Mouse (Mus musculus): Measurements from ENCODE around the gene Klhl2. TPM values are rescaled to one million over a fixed set of nuclear protein-coding genes. Genes with fewer than 3 reads are reported as not detected.

Gene Klhl2
- total RNA-seq, 2 experiments from 2014 or later, result 7.8 to 8.2 TPM

- DNase-seq, result no peak
- intact Hi-C loops (cut with DNase I; ENCODE audit: low total_unique reads), result no loop called here
Observed at GRCm38 (mm10) chr8:64784235-64784634, 65.6 kb downstream of the Klhl2 start.

- intact Hi-C loops (cut with DNase I; ENCODE audit: low total_unique reads), result no loop called here
- DNase-seq, result no peak
Observed at GRCm38 (mm10) chr8:64781947-64782346, 67.9 kb downstream of the Klhl2 start.

GRCm38 (mm10) chr8:64777925-64778324 lies 71.9 kb downstream of the Klhl2 start:
- intact Hi-C loops (cut with DNase I; ENCODE audit: low total_unique reads), result loop anchor here (10.0 kb wide), 1 partner anchor 167 kb away; the partner anchor contains the start of gene Tmem192
- DNase-seq, result no peak

- no peak for DNase-seq
- intact Hi-C loops (cut with DNase I; ENCODE audit: low total_unique reads), result loop anchor here (10.0 kb wide), 1 partner anchor 171 kb away; the partner anchor contains the start of gene Tmem192
Observed at GRCm38 (mm10) chr8:64774136-64774535, 75.7 kb downstream of the Klhl2 start.

DNA sequence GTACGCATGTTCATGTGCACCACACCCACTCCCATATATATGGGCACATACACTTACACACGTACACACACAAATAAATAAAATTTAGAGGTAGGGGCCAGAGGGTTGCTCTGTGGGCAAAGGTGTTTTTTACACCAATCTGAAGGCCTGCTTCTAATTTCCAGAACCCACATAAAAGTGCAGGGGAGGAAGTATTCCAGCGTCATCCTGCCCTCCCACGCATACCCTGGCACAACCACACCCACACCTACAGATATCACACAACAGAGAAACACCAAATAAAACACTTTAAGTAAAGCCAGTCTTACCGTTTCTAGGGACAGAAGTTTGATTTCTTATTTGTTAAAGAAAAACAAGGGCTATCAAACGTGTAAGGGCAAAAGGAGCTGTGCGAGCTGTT lies 79.0 kb downstream of the Klhl2 start:
- intact Hi-C loops (cut with DNase I; ENCODE audit: low total_unique reads), result loop anchor here (10.0 kb wide), 1 partner anchor 174 kb away; the partner anchor contains the start of gene Tmem192
- no peak for DNase-seq

DNA sequence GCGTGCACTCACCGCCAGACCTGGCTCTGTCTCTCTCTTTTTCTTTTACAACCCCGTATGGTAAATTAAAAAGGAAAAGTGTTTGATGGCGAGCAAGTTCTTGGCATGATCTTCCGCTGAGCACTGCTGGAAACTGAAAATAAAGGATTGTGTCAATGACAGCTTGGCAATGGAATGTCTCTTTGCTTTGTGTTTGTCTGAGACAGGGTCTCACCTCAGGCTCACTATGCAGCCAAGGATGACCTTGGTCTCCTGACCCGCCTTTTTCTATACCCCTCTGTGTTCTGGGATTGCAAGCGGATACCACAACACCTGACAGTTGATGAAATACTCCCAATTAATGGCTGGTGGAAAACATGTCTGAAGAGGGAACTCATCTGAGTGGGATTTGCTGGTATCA lies 80.2 kb downstream of the Klhl2 start:
- DNase-seq, result no peak
- intact Hi-C loops (cut with DNase I; ENCODE audit: low total_unique reads), result no loop called here

- no peak for DNase-seq
- intact Hi-C loops (cut with DNase I; ENCODE audit: low total_unique reads), result no loop called here
Observed at GRCm38 (mm10) chr8:64768645-64769044, 81.2 kb downstream of the Klhl2 start.

DNA sequence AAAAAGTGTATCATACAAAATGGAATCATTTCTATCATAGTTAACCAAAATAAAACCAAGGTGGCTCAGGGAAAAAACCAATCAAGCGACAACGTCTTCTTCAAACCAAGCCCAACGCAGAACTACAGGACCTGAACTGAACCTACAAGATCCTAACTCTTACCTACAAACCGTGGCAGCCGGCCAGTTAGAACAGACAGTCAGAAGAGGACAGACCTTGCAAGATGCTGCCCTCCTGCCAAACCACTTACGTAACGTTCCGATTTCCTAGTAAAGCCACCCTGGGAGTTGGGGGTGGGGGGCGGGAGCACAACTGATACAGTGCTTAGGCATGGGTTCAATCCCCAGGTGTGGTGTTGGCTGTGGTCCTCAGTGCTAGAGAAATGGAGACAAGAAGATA lies 82.8 kb downstream of the Klhl2 start:
- DNase-seq, result no peak
- intact Hi-C loops (cut with DNase I; ENCODE audit: low total_unique reads), result no loop called here

GRCm38 (mm10) chr8:64764075-64764474 lies 85.7 kb downstream of the Klhl2 start:
- intact Hi-C loops (cut with DNase I; ENCODE audit: low total_unique reads), result no loop called here
- no peak for DNase-seq

DNA sequence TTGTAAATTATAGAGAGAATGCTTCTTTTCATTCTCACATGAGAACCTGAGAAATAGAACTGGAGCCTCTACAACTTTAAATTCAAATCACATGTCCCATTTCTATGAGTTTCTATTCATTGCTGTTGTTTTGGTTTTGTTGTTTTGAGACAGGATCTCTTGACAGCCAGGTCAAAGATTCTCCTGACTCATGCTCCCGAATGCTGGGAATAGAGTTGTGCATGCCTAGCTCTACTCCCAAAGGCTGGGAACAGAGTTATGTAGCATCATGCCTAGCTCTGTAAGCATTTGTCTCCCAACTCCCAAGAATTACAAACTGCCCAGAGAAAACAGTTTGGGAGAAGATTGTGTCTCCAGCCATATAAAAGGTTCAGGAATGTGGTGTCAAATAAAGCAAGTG lies 87.1 kb downstream of the Klhl2 start:
- DNase-seq, result no peak
- intact Hi-C loops (cut with DNase I; ENCODE audit: low total_unique reads), result no loop called here

DNA sequence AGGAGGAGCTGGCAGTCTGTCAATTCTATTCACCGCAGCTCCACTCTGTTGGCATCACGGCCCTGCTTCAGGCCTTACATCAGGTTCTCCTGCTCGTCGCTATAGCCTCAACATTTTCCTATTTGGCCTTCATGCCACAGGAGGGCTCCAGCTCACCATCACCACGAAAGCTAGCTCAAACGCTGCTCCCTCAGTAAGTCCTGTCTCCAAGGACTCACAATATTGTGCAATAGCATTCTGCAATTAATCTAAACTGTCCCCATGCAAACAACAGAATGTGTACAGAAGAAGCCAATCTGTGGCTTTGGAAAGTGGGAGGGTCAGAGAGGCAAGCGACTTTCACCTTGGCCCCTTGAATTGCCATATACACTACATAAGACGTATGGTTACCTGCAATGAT lies 88.4 kb downstream of the Klhl2 start:
- DNase-seq, result no peak
- intact Hi-C loops (cut with DNase I; ENCODE audit: low total_unique reads), result no loop called here

GRCm38 (mm10) chr8:64757956-64758355 lies 91.9 kb downstream of the Klhl2 start:
- intact Hi-C loops (cut with DNase I; ENCODE audit: low total_unique reads), result no loop called here
- no peak for DNase-seq

DNA sequence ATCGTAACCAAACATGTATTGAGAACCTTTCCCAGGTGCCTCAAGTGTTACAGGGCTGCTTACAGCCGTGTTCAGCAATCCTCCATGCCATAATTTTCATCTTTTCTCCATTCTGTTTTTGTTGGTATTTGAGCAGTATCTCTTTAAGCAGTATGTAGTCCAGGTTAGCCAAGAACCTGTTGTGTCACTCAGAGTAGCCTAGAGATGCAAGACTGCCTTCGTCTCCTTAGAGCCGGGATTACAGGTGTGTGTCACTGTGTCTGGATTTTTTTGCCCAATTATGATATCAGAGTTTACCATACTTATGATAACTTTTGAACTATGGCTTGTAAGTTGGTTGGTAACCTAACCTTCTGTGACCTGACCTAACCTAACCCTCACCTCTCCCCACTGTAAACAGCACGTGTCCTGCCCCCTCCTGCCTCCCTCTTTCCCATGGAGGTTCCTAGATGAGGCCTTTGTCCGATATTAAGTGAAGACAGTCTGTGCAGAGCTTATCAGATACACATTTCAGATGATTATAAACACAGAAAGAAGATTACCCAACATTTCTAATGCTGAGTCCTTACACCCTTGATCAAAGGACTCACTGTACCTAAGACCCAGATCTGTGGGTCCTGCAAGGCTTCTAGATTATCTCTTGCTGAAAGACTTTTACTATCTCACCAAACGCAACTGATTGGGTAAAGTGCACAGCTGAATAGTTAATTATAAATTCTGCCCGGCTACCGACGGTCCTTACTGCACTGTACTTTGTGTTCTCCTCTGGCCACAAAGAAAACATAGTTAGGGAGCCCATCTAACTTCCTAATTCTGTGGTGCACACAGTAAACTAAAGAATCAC lies 103.4 kb downstream of the Klhl2 start:
- intact Hi-C loops (cut with DNase I; ENCODE audit: low total_unique reads), result no loop called here
- no peak for DNase-seq

- intact Hi-C loops (cut with DNase I; ENCODE audit: low total_unique reads), result no loop called here
- DNase-seq, result no peak
Observed at GRCm38 (mm10) chr8:64740547-64741211, 109.1 kb downstream of the Klhl2 start.

DNA sequence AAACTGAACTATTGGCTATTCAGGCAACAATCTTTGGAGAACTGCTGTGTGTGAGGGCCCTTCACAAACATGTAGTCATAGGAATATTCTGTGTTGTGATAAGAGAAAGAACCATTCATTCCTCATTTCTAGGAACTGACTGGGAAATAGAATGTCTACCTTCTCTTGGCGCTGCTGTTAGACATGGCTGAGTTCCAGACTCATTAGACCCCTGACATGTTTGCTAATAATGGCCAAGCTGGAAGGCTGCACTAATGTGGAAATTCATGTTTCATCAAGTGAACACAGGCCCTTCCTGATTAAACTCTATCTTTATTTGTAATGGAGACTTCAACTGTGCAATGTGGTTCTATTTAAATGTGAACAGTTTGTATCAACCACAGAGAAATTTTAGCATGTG lies 110.9 kb downstream of the Klhl2 start:
- intact Hi-C loops (cut with DNase I; ENCODE audit: low total_unique reads), result no loop called here
- DNase-seq, result no peak

- intact Hi-C loops (cut with DNase I; ENCODE audit: low total_unique reads), result no loop called here
- no peak for DNase-seq
Observed at GRCm38 (mm10) chr8:64736767-64737323, 113.0 kb downstream of the Klhl2 start.

DNA sequence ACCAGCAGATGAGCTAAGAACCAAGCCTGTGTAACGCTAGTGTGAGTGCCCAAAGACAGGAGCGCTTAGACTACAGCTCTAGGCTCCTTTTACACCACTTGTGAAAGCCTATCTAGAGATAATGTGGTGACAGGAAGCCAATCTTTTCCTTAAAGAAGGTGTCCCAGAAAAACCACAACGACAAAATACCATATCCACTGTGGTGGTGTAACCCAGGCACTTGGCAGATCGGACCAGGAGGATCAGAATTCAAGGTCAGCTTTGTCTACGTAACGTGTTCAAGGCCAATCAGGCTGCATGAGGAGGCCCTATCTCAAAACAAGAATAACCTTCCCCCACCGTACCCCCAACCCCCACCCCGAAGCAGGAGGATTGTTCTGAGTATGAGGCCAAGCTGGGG lies 114.7 kb downstream of the Klhl2 start:
- no peak for DNase-seq
- intact Hi-C loops (cut with DNase I; ENCODE audit: low total_unique reads), result no loop called here

GRCm38 (mm10) chr8:64733271-64733943 lies 116.4 kb downstream of the Klhl2 start, which contains the start of gene Msmo1:
Gene Msmo1, minus strand, starts transcription at chr8:64733792.
- intact Hi-C loops (cut with DNase I; ENCODE audit: low total_unique reads), result no loop called here
- DNase-seq, result peak; percentile 97

- intact Hi-C loops (cut with DNase I; ENCODE audit: low total_unique reads), result no loop called here
- DNase-seq, result no peak
Observed at GRCm38 (mm10) chr8:64732596-64732995, 117.2 kb downstream of the Klhl2 start.

DNA sequence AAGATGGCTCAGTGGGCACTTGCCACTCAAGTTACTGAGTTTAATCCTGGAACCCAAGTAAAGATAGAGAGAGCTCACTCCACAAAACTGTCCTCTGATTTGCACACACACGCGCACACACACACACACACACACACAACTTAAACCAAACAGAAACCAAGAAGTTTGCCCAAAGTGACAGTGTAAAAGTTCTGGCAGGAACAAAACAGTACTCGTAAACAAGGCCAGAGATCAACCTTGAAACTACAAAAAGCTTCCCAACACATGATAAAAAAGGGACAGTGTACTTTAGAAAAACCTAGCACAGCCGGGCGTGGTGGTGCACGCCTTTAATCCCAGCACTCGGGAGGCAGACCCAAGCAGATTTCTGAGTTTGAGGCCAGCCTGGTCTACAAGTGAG lies 121.7 kb downstream of the Klhl2 start:
- no peak for DNase-seq
- intact Hi-C loops (cut with DNase I; ENCODE audit: low total_unique reads), result no loop called here
